Mouse (Mus musculus): ENCODE measurements at regions not wholly inside any gene's neighbourhood (a gene's known extent, or its start where the extent isn't known, plus 50 kb on each side); places are given as distances from the start of the nearest gene placed in this dataset.

DNA sequence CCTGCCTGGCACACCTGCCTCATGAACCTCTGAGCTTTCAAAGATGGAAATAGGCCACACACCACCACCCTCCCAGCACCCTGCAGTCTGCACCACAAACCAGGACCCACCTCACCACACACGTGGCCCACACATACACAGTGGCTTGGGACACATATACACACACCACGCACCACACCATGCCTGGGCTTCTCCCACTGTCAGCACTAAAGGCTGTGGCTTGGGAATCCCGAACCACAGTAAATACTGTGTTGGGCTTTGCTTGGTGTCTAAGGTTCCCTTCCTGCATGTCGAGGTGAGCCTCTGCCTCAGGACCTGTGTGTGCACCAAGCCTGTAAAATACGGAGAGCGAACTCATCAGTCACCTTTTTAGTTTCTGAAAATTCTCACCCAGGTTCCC, 189.3 kb downstream of the Irx2 start:
- no peaks in the 10 kb centered on the region for H3K4me1 ChIP-seq (ENCODE audit: insufficient read depth, low read depth, low read length)
- peaks cover 66% of the 10 kb centered on the region for H3K9me3 ChIP-seq (replicated peaks)
- TF ChIP-seq TAL1 (conservative IDR thresholded peaks at IDR 0.05; ENCODE audit: low read depth, low read length): no peak
- TF ChIP-seq GATA2 (IDR thresholded peaks at IDR 0.05; ENCODE audit: borderline replicate concordance, low read depth, low read length): no peak
- TF ChIP-seq POLR2AphosphoS5 (IDR thresholded peaks at IDR 0.05; ENCODE audit: insufficient replicate concordance, low read depth, low read length): no peak
- TF ChIP-seq GATA1 (IDR thresholded peaks at IDR 0.05; ENCODE audit: borderline replicate concordance, low read length): no peak
- no peak overlapping the region for H3K4me3 ChIP-seq (ENCODE audit: low read depth, low read length)
- no peak for ATAC-seq (ENCODE audit: extremely low read depth, insufficient number of reproducible peaks, low FRiP score, poor library complexity, severe bottlenecking)
- DNase-seq (ENCODE audit: low spot score): no peak
- no peaks in the 10 kb centered on the region for H3K36me3 ChIP-seq (replicated peaks)
- no peaks in the 10 kb centered on the region for H3K27me3 ChIP-seq (ENCODE audit: insufficient read depth, low read length)

DNA sequence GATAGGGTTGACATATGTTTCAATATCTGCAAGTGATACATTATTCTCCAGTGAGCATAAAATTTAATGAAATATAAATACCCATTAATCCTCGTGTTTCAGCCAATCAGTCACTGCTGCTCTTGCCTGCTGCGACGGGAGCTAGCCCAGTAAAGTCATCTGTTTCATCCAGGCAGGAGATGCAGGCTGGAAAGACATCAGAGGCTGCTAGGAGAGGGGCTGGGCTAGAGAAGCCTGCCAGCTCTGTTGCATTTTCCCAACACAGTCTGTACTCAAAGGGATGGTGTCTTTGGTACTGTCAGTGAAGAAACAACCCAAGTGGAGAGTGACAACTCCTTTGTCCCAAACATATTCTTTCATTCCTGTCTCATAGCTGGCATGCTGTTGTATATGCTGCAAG, 198.0 kb downstream of the Irx2 start:
- Histone ChIP-seq H3K4me3 (ENCODE audit: low read depth, low read length) (no peak overlapping the region), H3K27me3 (ENCODE audit: insufficient read depth, low read length) (no peaks in the 10 kb centered on the region), H3K36me3 (replicated peaks) (no peaks in the 10 kb centered on the region), H3K4me1 (ENCODE audit: insufficient read depth, low read depth, low read length) (no peaks in the 10 kb centered on the region), H3K9me3 (replicated peaks) (peaks cover 50% of the 10 kb centered on the region)
- DNase-seq (ENCODE audit: low spot score): no peak
- no peak for ATAC-seq (ENCODE audit: extremely low read depth, insufficient number of reproducible peaks, low FRiP score, poor library complexity, severe bottlenecking)
- no peak for TF ChIP-seq GATA1 (IDR thresholded peaks at IDR 0.05; ENCODE audit: borderline replicate concordance, low read length)
- no peak for TF ChIP-seq TAL1 (conservative IDR thresholded peaks at IDR 0.05; ENCODE audit: low read depth, low read length)
- TF ChIP-seq GATA2 (IDR thresholded peaks at IDR 0.05; ENCODE audit: borderline replicate concordance, low read depth, low read length): no peak
- no peak for TF ChIP-seq CTCF (IDR thresholded peaks at IDR 0.05; ENCODE audit: low read depth, low read length)
- no peak for TF ChIP-seq POLR2AphosphoS5 (IDR thresholded peaks at IDR 0.05; ENCODE audit: insufficient replicate concordance, low read depth, low read length)

DNA sequence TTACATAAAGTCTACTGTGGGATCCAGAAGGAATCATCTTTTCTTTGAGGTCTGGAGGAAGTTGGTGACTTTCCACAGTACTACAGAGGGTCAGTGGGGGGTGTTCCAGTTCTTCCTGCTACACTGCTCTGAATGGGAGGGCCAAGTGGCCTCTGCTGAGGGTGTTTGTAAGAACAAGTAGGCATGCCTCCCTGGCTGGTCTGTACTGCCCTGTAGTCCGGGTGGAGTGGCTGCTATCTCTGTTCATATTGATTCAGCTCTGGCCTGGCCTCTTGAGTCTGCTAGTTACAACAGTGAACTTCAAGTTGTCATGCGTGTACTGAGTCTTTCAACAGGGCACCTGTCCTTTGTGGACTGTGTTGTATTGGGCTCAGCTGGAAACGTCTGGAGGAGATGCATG, 200.7 kb downstream of the Irx2 start:
- H3K9me3 ChIP-seq (replicated peaks): peaks cover 44% of the 10 kb centered on the region
- DNase-seq (ENCODE audit: low spot score) (no peak), ATAC-seq (ENCODE audit: extremely low read depth, insufficient number of reproducible peaks, low FRiP score, poor library complexity, severe bottlenecking) (no peak)
- TF ChIP-seq TAL1 (conservative IDR thresholded peaks at IDR 0.05; ENCODE audit: low read depth, low read length) (no peak), CTCF (IDR thresholded peaks at IDR 0.05; ENCODE audit: low read depth, low read length) (no peak), GATA2 (IDR thresholded peaks at IDR 0.05; ENCODE audit: borderline replicate concordance, low read depth, low read length) (no peak), POLR2AphosphoS5 (IDR thresholded peaks at IDR 0.05; ENCODE audit: insufficient replicate concordance, low read depth, low read length) (no peak), GATA1 (IDR thresholded peaks at IDR 0.05; ENCODE audit: borderline replicate concordance, low read length) (no peak)
- no peaks in the 10 kb centered on the region for H3K36me3 ChIP-seq (replicated peaks)
- no peaks in the 10 kb centered on the region for H3K4me1 ChIP-seq (ENCODE audit: insufficient read depth, low read depth, low read length)
- no peaks in the 10 kb centered on the region for H3K27me3 ChIP-seq (ENCODE audit: insufficient read depth, low read length)
- H3K4me3 ChIP-seq (ENCODE audit: low read depth, low read length): no peak overlapping the region

DNA sequence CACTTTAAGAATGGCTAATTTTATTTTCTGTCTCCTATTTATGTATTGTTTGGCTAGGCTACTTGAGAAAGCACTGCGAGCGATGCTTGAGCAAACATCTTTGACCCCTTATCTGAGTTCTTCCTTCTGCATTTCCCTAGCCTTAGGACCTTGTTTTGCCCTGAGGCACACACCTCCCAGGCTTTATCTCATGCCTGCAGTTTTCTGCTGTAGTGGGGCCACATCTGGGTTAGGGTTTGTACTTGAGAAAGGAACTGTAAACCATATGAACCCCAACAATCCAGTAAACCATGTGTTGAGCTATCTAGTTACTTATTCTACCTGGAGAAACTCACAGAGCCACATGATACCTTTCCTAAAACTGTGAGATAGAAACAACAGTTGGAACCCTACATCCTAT, 204.7 kb downstream of the Irx2 start:
- H3K27me3 ChIP-seq (ENCODE audit: insufficient read depth, low read length): no peaks in the 10 kb centered on the region
- TF ChIP-seq GATA2 (IDR thresholded peaks at IDR 0.05; ENCODE audit: borderline replicate concordance, low read depth, low read length): no peak
- TF ChIP-seq POLR2AphosphoS5 (IDR thresholded peaks at IDR 0.05; ENCODE audit: insufficient replicate concordance, low read depth, low read length): no peak
- TF ChIP-seq GATA1 (IDR thresholded peaks at IDR 0.05; ENCODE audit: borderline replicate concordance, low read length): no peak
- TF ChIP-seq CTCF (IDR thresholded peaks at IDR 0.05; ENCODE audit: low read depth, low read length): no peak
- no peak for TF ChIP-seq TAL1 (conservative IDR thresholded peaks at IDR 0.05; ENCODE audit: low read depth, low read length)
- H3K4me3 ChIP-seq (ENCODE audit: low read depth, low read length): no peak overlapping the region
- no peak for ATAC-seq (ENCODE audit: extremely low read depth, insufficient number of reproducible peaks, low FRiP score, poor library complexity, severe bottlenecking)
- H3K9me3 ChIP-seq (replicated peaks): peaks cover 44% of the 10 kb centered on the region
- H3K4me1 ChIP-seq (ENCODE audit: insufficient read depth, low read depth, low read length): no peaks in the 10 kb centered on the region
- DNase-seq (ENCODE audit: low spot score): no peak
- no peaks in the 10 kb centered on the region for H3K36me3 ChIP-seq (replicated peaks)

DNA sequence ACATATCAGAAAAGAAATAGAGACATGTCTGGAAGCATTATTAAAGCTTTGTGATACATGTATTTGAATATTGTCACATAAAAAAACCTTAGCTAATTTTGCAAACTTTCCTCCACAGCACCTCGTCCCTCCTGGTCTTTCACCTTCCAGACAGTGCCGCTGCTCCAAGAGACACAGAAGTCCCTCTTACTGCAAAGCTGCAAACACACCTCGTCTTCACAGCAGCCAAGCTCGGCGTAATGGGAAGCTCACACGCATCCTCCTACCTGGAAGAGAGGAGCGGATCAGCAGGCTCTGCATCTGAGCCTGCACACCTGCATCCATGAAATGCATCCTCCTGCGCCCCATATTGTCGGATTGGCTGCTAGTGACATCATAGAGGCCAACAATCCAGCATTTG, 208.4 kb downstream of the Irx2 start:
- no peak for ATAC-seq (ENCODE audit: extremely low read depth, insufficient number of reproducible peaks, low FRiP score, poor library complexity, severe bottlenecking)

DNA sequence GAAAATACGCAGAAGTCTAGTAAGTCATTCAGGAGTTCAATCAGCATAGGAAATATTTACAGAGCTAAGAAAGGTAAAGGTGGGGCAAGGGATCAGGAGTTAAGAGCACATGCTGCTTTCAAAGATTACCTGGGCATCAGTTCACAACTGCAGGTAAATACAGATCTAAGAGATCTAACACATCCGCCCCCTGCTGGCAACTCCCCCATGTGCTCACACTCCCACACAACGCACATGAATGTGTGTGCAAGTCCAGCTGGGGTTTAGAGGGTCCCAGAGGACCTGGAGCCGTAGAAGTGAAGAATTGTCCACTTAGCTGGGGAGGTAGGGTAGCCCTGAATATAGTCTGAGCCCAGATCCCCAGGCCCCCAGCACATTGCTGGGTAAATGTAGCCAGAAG, 219.5 kb downstream of the Irx2 start:
- H3K9me3 ChIP-seq (replicated peaks): peaks cover 43% of the 10 kb centered on the region
- H3K4me1 ChIP-seq (ENCODE audit: insufficient read depth, low read depth, low read length): no peaks in the 10 kb centered on the region
- ATAC-seq (ENCODE audit: extremely low read depth, insufficient number of reproducible peaks, low FRiP score, poor library complexity, severe bottlenecking) (no peak), DNase-seq (ENCODE audit: low spot score) (no peak)
- no peak for TF ChIP-seq GATA1 (IDR thresholded peaks at IDR 0.05; ENCODE audit: borderline replicate concordance, low read length)
- no peak for TF ChIP-seq POLR2AphosphoS5 (IDR thresholded peaks at IDR 0.05; ENCODE audit: insufficient replicate concordance, low read depth, low read length)
- TF ChIP-seq CTCF (IDR thresholded peaks at IDR 0.05; ENCODE audit: low read depth, low read length): no peak
- no peak for TF ChIP-seq TAL1 (conservative IDR thresholded peaks at IDR 0.05; ENCODE audit: low read depth, low read length)
- TF ChIP-seq GATA2 (IDR thresholded peaks at IDR 0.05; ENCODE audit: borderline replicate concordance, low read depth, low read length): no peak
- no peak overlapping the region for H3K4me3 ChIP-seq (ENCODE audit: low read depth, low read length)
- H3K36me3 ChIP-seq (replicated peaks): no peaks in the 10 kb centered on the region
- no peaks in the 10 kb centered on the region for H3K27me3 ChIP-seq (ENCODE audit: insufficient read depth, low read length)

More for the DNA sequence above, 208.4 kb downstream of the Irx2 start:
- H3K27me3 ChIP-seq (ENCODE audit: insufficient read depth, low read length): no peaks in the 10 kb centered on the region
- H3K4me1 ChIP-seq (ENCODE audit: insufficient read depth, low read depth, low read length): no peaks in the 10 kb centered on the region
- H3K36me3 ChIP-seq (replicated peaks): no peaks in the 10 kb centered on the region
- no peak for TF ChIP-seq CTCF (IDR thresholded peaks at IDR 0.05; ENCODE audit: low read depth, low read length)
- TF ChIP-seq TAL1 (conservative IDR thresholded peaks at IDR 0.05; ENCODE audit: low read depth, low read length): no peak
- no peak for TF ChIP-seq GATA2 (IDR thresholded peaks at IDR 0.05; ENCODE audit: borderline replicate concordance, low read depth, low read length)
- no peak for TF ChIP-seq POLR2AphosphoS5 (IDR thresholded peaks at IDR 0.05; ENCODE audit: insufficient replicate concordance, low read depth, low read length)
- no peak for TF ChIP-seq GATA1 (IDR thresholded peaks at IDR 0.05; ENCODE audit: borderline replicate concordance, low read length)
- no peak overlapping the region for H3K4me3 ChIP-seq (ENCODE audit: low read depth, low read length)
- H3K9me3 ChIP-seq (replicated peaks): peaks cover 34% of the 10 kb centered on the region
- DNase-seq (ENCODE audit: low spot score): no peak

Measured in G1E (cell line).